Mouse (Mus musculus) midbrain, postnatal 0 days (tissue): ENCODE data around the gene Unc80. TPM values are rescaled to one million over a fixed set of nuclear protein-coding genes. Genes with fewer than 3 reads are reported as not detected.

Source experiments
- ATAC-seq: fragments of 200-750 bp; cut with Nextera tagmentation; 2 replicates; pipeline ENCODE4 v1.8.0; 2017; ENCODE audit warnings: moderate number of reproducible peaks, mild to moderate bottlenecking, moderate TSS enrichment, moderate library complexity; ENCODE audit not compliant: low FRiP score
- DNase-seq: peaks from one replicate; pipeline ENCODE4 v3.0.0-alpha.2; 2015; ENCODE audit warnings: low spot score
- H3K27ac ChIP-seq: fragments of 300-500 bp; sonication (generic); 2 replicates; pipeline ENCODE4 v1.5.1; 2014; ENCODE audit warnings: low read depth, mild to moderate bottlenecking, low read length, mixed read lengths
- H3K27me3 ChIP-seq: fragments of 300-500 bp; sonication (generic); 2 replicates; pipeline ENCODE4 v1.6.1; 2014; ENCODE audit warnings: low read length, control low read depth, mixed read lengths; ENCODE audit not compliant: insufficient read depth
- H3K36me3 ChIP-seq: fragments of 300-500 bp; sonication (generic); 2 replicates; pipeline ENCODE4 v1.6.1; 2014; ENCODE audit warnings: low read length, control low read depth, mixed read lengths; ENCODE audit not compliant: insufficient read depth
- H3K4me1 ChIP-seq: fragments of 300-500 bp; sonication (generic); 2 replicates; pipeline ENCODE4 v1.6.1; 2014; ENCODE audit warnings: mild to moderate bottlenecking, control low read depth, antibody characterized with exemption, low read length, mixed read lengths; ENCODE audit not compliant: insufficient read depth
- H3K4me2 ChIP-seq: fragments of 300-500 bp; sonication (generic); 2 replicates; pipeline ENCODE4 v1.6.1; 2014; ENCODE audit warnings: low read depth, mild to moderate bottlenecking, low read length, mixed read lengths; ENCODE audit not compliant: poor library complexity, severe bottlenecking
- H3K4me3 ChIP-seq: fragments of 300-500 bp; sonication (generic); 2 replicates; pipeline ENCODE4 v1.5.1; 2014; ENCODE audit warnings: low read depth, mild to moderate bottlenecking, low read length, moderate library complexity
- H3K9ac ChIP-seq: fragments of 300-500 bp; sonication (generic); replicated peaks from 2 replicates; pipeline ENCODE4 v1.6.1; 2014; ENCODE audit warnings: mild to moderate bottlenecking, low read length, moderate library complexity, mixed read lengths; ENCODE audit not compliant: poor library complexity, severe bottlenecking
- H3K9me3 ChIP-seq: fragments of 300-500 bp; sonication (generic); 2 replicates; pipeline ENCODE4 v1.6.1; 2016; ENCODE audit warnings: low read length, control low read depth
- CTCF ChIP-seq: IDR thresholded peaks from 2 replicates; pipeline ENCODE4 v1.5.1; 2016; ENCODE audit warnings: antibody characterized with exemption, mild to moderate bottlenecking
- WGBS: fragments of 180-500 bp; shearing (Covaris S2); extraction: QIAGEN DNeasy Blood & Tissue Kit; methylation state at CpG from one replicate; pipeline ENCODE4 v1.1.7; 2014; 5-methylcytosine and 5-hydroxymethylcytosine counted together
- polyA plus RNA-seq: library from polyadenylated mRNA; unstranded; fragments of >200 nt; fragmentation: Nextera tagmentation; extraction: Ambion mirVana; gene quantifications from 2 replicates; pipeline ENCODE4 v1.2.1, GENCODE M21; 2015
- total RNA-seq: library from RNA; depleted of rRNA; stranded (reverse); fragments of >200 nt; gene quantifications from 2 replicates; pipeline ENCODE4 v1.2.3, GENCODE M21; 2014; rRNA removed

Unc80 gene
- total and polyA plus RNA-seq, 2 experiments from 2014 or later = 9.6 to 24.2 TPM

DNA sequence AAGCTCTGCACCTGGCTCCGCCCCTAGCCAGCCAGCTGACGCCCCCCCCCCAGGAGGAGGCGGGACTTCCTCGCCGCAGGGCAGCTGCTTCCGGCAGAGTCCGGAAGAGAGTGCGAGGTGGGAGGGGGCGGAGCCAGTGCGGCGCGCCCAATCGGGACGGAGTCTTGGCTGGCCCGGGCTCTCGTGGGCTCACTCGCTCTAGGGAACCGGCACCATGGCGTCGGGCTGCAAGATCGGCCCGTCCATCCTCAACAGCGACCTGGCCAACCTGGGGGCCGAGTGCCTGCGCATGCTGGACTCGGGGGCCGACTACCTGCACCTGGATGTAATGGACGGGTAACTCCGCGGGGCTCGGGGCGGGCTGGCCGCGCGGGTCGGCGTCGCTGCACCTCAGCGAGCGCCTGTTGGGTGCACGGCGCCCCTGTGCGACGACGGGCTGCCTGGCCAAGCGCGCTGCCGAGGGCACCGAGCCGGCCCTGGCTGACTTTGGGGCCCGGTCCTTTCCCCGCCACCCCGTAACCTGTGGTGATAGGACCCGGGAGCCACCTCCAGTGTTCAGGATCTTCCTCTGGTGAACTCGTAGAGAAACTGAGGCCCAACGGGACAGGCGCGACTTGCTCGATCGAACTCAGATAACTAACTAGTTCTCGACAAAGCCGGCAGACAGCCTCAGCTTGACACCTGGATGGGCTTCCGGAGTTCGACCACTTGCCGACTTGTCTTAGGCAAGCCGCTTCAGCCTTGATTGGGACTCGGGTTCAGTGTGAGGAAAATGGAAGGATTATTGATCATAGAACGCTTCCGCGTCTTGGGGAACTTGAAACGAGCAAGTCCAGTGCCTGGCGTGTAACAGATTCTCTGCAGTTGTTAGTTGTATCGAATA is 232.8 kb downstream of the Unc80 start, which contains the start of gene Rpe:
TSS of gene Rpe (plus strand) at position 139 of the 883 bp plus-strand sequence.
- peak; percentile 95 for DNase-seq
- Histone ChIP-seq H3K9me3 (no peaks in the 10 kb centered on the region), H3K4me1 (no peaks in the 10 kb centered on the region), H3K9ac (peak within 1 kb of the TSS; percentile 79), H3K36me3 (no peaks in the 10 kb centered on the region), H3K27me3 (no peaks in the 10 kb centered on the region), H3K4me3 (peak within 1 kb of the TSS; percentile 89), H3K4me2 (peak within 1 kb of the TSS; percentile 62), H3K27ac (peak within 1 kb of the TSS; percentile 67)
- peak; percentile 99 for ATAC-seq
- TF ChIP-seq CTCF = no peak; the same call in 1 of the 2 replicates
- WGBS = 1% methylated on average over 68 of the region's 73 CpGs

DNA sequence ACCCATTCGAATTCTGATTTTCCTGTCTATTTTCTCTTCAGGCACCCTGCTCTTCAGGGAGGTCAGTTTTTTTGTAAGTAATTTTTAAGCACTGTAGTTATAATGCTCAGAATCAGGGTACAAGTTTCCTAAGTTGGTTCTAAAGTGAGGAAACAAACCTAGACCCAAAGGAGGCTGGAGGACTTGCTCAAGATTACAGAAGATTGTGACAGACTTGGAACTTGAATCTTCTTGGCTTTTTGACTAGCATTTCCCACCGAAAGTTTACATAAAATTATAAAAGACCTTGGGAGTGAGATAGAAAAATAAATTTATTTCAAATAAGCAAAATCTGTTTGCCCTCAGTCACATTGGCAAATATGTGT is 233.4 kb downstream of the Unc80 start:
- no peaks in the 10 kb centered on the region for H3K4me1 ChIP-seq
- H3K36me3 ChIP-seq = no peaks in the 10 kb centered on the region
- no peaks in the 10 kb centered on the region for H3K9me3 ChIP-seq
- peak overlapping the region; percentile 79 for H3K9ac ChIP-seq
- ATAC-seq = no peak
- WGBS = 42% methylated on average over 2 of the region's 2 CpGs
- H3K4me2 ChIP-seq = peak overlapping the region; percentile 62
- no peaks in the 10 kb centered on the region for H3K27me3 ChIP-seq
- no peak for TF ChIP-seq CTCF
- H3K4me3 ChIP-seq = peak overlapping the region; percentile 89
- no peak for DNase-seq
- no peak overlapping the region for H3K27ac ChIP-seq

DNA sequence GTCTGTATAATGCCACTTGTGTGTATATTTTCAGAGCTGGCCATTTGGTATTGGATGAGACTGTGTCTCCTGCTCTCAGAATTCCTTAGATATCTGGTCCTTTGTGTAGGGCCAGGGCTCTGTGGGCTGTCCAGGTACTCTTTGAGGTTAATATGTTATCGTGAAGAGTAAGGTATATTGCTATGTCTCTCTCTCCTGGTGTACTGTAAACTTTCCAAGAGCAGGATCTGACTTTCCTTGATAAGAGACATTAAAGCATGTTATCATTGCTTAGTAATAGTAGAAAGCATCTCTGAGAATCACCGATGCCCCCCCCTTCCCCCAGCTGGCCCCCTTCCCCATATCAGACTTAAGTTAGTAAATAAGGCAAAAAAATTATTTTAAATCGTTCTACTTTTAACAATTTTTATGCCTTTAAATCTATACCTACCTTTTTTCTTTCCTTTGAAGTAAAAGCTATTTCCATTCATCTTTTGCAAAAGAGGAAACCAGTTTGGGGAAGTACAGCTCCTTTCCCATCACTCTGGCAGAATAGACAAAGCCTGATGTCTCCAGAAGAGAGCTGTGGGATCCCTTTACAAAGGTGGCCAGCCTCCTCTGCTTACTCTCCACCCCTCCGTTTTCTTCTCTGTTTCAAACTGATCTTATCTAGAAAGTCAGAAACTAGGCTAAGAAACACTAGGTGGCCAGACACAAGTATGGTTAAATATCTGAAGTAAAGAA is 234.6 kb downstream of the Unc80 start:
- Histone ChIP-seq H3K36me3 (0 out of 2 replicates have a peak, but pooled peaks cover 6% of the 10 kb centered on the region), H3K4me2 (no peak overlapping the region), H3K27ac (no peak overlapping the region), H3K4me1 (no peaks in the 10 kb centered on the region), H3K27me3 (no peaks in the 10 kb centered on the region), H3K9ac (no peak overlapping the region), H3K4me3 (no peak overlapping the region), H3K9me3 (no peaks in the 10 kb centered on the region)
- TF ChIP-seq CTCF = no peak
- ATAC-seq (no peak), DNase-seq (no peak)
- 87% methylated on average over 4 of the region's 4 CpGs for WGBS

DNA sequence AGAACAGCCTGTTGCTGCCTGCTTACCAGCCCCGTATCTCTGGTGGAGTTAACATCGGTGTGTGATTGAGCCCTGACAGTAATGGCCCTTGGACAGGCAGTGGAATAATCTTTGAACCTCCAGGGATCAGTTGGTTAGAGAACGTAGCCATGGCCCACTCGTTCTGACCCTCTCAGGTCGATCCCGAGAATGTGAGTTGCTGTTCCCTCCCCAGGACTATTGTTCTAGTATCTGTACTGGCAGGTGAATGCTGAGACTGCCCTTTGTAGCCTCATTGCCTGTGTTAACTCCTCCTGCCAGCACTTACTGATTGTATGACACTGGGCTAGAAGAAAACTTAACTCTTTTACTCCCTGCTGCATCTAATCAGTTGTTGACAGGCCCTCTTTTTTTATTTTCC is 236.4 kb downstream of the Unc80 start:
- no peak overlapping the region for H3K9ac ChIP-seq
- no peak for TF ChIP-seq CTCF
- DNase-seq (no peak), ATAC-seq (no peak)
- H3K27ac ChIP-seq = no peak overlapping the region
- no peaks in the 10 kb centered on the region for H3K9me3 ChIP-seq
- no peak overlapping the region for H3K4me2 ChIP-seq
- H3K4me1 ChIP-seq = no peaks in the 10 kb centered on the region
- H3K27me3 ChIP-seq = no peaks in the 10 kb centered on the region
- no peak overlapping the region for H3K4me3 ChIP-seq
- 64% methylated on average over 6 of the region's 6 CpGs for WGBS
- peaks cover 11% of the 10 kb centered on the region; the same call in 1 of the 2 replicates for H3K36me3 ChIP-seq

DNA sequence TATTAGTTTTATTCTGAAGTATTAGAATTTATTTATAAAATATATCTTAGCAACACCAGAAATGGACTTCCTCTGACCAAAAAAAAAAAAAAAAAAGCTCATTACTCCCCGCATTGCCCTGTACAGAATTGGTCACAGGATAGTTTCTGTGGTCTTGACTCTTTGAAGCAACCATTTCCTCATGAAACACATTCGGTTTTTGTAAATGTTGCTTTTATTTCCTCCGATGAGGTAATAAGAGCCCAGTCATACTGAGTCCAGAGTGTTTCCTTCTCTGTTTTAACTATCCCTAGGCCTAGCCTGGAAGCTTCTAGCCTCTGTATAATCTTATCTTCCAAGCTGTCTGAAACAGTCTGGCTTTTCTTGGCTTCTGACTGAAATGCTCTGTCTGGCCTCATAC is 244.7 kb downstream of the Unc80 start:
- Histone ChIP-seq H3K4me1 (no peaks in the 10 kb centered on the region), H3K4me2 (no peak overlapping the region), H3K9ac (no peak overlapping the region), H3K27ac (no peak overlapping the region), H3K9me3 (no peaks in the 10 kb centered on the region), H3K36me3 (peaks cover 22% of the 10 kb centered on the region), H3K4me3 (no peak overlapping the region), H3K27me3 (no peaks in the 10 kb centered on the region)
- WGBS = 95% methylated on average over 3 of the region's 3 CpGs
- DNase-seq (no peak), ATAC-seq (no peak)
- no peak for TF ChIP-seq CTCF

DNA sequence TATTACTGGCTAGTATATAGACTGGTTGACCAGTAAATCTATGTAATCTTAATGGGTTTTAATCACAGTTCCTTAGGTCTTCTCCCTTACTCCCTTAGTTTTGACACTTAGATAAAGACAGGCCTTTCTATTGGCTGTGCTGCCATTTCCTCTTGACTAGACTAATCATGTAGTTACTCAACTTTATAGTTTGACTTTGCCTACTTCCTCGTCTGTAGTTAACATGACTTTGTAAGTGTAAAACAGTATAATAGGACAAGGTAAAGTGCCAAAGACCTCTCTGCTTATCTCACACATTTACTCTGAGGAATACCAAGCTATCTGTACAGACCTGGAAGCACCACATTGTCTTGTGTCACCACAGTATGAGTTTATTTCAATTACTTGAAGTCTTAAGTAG is 262.4 kb downstream of the Unc80 start:
- TF ChIP-seq CTCF = no peak
- no peak overlapping the region for H3K4me3 ChIP-seq
- 91% methylated on average over 1 of the region's 1 CpGs for WGBS

More for the DNA sequence above, 262.4 kb downstream of the Unc80 start:
- DNase-seq (no peak), ATAC-seq (no peak)
- Histone ChIP-seq H3K4me1 (no peaks in the 10 kb centered on the region), H3K27ac (no peak overlapping the region), H3K9me3 (no peaks in the 10 kb centered on the region), H3K9ac (no peak overlapping the region), H3K4me2 (no peak overlapping the region), H3K27me3 (no peaks in the 10 kb centered on the region), H3K36me3 (peaks cover 10% of the 10 kb centered on the region; the same call in 1 of the 2 replicates)

Other genes starting within 250 kb of the Unc80 start
- 24.2 and 24.9 TPM in 2 replicates for gene Rpe, start 232.5 kb downstream of the Unc80 start, total RNA-seq
- 17.2 and 18.2 TPM in 2 replicates for gene Rpe, start 232.5 kb downstream of the Unc80 start, polyA plus RNA-seq